Mouse (Mus musculus) CH12.LX (cell line): ENCODE measurements around the gene Pacs2.

Experiments used
- ETS1 ChIP-seq: conservative IDR thresholded peaks from 2 replicates; pipeline ENCODE4 v1.6.1; 2012; ENCODE audit warnings: low read depth, mild to moderate bottlenecking, inconsistent platforms, low read length, improper control_type of control experiment, moderate library complexity
- GABPA ChIP-seq: IDR thresholded peaks from 2 replicates; pipeline ENCODE4 v1.6.1; 2012; ENCODE audit warnings: low read depth, low read length, improper control_type of control experiment, inconsistent platforms; ENCODE audit not compliant: insufficient replicate concordance
- POLR2A ChIP-seq: IDR thresholded peaks from 2 replicates; pipeline ENCODE4 v1.6.1; 2011; ENCODE audit warnings: low read depth, mild to moderate bottlenecking, improper control_type of control experiment, low read length
- USF1 ChIP-seq: IDR thresholded peaks from 2 replicates; pipeline ENCODE4 v1.6.1; 2014; ENCODE audit warnings: low read depth, mild to moderate bottlenecking, inconsistent platforms, low read length, improper control_type of control experiment

DNA sequence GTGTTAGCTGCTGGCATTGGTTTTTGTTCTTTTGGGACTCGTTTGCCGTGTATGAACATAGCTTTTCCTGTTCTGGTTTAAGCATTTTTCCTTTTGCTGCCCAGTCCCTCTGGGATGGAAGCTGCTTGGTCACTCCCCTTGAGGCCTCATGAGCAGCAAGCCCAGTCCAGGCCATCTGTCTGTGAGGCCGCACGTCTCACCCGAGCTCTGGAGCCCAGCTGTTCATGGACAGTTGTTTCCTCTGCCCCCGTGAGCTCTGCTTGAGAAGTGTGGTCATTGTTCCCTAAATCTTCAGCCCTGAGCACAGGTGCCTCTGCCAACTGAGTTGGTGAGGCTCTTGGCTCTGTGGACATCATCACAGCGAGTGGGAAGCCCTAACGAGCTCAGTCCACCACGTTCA lies 14.6 kb downstream of the Pacs2 start:
- TF ChIP-seq USF1 (no peak), GABPA (no peak), ETS1 (no peak), POLR2A (no peak)
